Mouse (Mus musculus) CH12.LX (cell line): Measurements from ENCODE around the gene Ms4a10.

Source experiments
- CTCF ChIP-seq, 2 experiments: IDR thresholded peaks in 1 of 2; conservative IDR thresholded peaks in 1 of 2; 2 replicates each; pipeline ENCODE4 v1.5.1; 2011 to 2012; ENCODE audit warnings: low read depth in 2 of 2, low read length in 2 of 2, improper control_type of control experiment in 1 of 2, inconsistent platforms in 1 of 2, mild to moderate bottlenecking in 1 of 2, moderate library complexity in 1 of 2
- MAFK ChIP-seq: IDR thresholded peaks from 2 replicates; pipeline ENCODE4 v1.6.1; 2011; ENCODE audit warnings: low read length, improper control_type of control experiment; ENCODE audit not compliant: insufficient replicate concordance
- MXI1 ChIP-seq: IDR thresholded peaks from 2 replicates; pipeline ENCODE4 v1.6.1; 2011; ENCODE audit warnings: mild to moderate bottlenecking, low read depth, low read length, improper control_type of control experiment
- POLR2A ChIP-seq: IDR thresholded peaks from 2 replicates; pipeline ENCODE4 v1.6.1; 2011; ENCODE audit warnings: low read depth, mild to moderate bottlenecking, improper control_type of control experiment, low read length
- RAD21 ChIP-seq: IDR thresholded peaks from 2 replicates; pipeline ENCODE4 v1.6.1; 2011; ENCODE audit warnings: low read depth, mild to moderate bottlenecking, low read length, improper control_type of control experiment, moderate library complexity
- RCOR1 ChIP-seq: conservative IDR thresholded peaks from 2 replicates; pipeline ENCODE4 v1.6.1; 2012; ENCODE audit warnings: low read depth, mild to moderate bottlenecking, inconsistent platforms, low read length, improper control_type of control experiment
- TBP ChIP-seq: conservative IDR thresholded peaks from 2 replicates; pipeline ENCODE4 v1.6.1; 2011; ENCODE audit warnings: low read depth, low read length, improper control_type of control experiment
- ZMIZ1 ChIP-seq: IDR thresholded peaks from 2 replicates; pipeline ENCODE4 v1.6.1; 2012; ENCODE audit warnings: low read depth, mild to moderate bottlenecking, inconsistent platforms, low read length, improper control_type of control experiment

DNA sequence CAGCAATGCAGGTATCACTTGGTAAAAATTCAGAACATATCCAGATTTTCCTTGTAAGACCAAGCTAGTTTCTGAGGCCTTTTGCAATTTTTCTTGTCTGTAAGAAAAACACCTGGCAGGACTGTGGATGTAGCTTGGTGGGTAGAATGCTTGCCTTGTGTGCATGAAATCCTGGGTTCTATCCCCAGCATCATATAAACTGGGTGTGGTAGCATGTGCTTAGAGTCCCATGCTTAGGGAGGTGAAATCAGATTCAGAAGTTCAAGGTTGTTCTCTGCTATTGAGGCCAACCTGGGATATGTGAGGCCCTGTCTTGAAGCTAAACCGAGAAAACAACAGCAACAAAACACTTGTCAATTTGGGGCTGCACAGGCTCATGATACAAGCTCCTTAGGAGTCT is 41.5 kb upstream of the Ms4a10 start:
- TF ChIP-seq CTCF (conservative IDR thresholded peaks at IDR 0.05 in 1 of 2, IDR thresholded peaks at IDR 0.05 in 1 of 2; ENCODE audit: low read depth in 2 of 2, low read length in 2 of 2) (no peak), ZMIZ1 (no peak), POLR2A (no peak), MAFK (no peak), RAD21 (no peak), MXI1 (no peak), RCOR1 (no peak), TBP (no peak)
